Mouse (Mus musculus) gastrocnemius, postnatal 36 days (tissue): ENCODE results near the gene Tstd2. TPM values are rescaled to one million over a fixed set of nuclear protein-coding genes. Genes with fewer than 3 reads are reported as not detected.
A peak's percentile ranks its signal among the peaks of the same experiment; 100 is the strongest.

ENCODE experiments used
- DNase-seq, 2 experiments: peaks; one replicate each; pipeline ENCODE4 v3.0.0; 2022
- intact Hi-C: fragments of 180-260 bp; cut with DNase I; formaldehyde crosslinking; loops from one replicate; pipeline ENCODE4 v1.15.1; 2025
- total RNA-seq, 2 experiments: library from RNA; stranded (reverse); gene quantifications; 2 replicates each; pipeline ENCODE4 v1.2.3; 2021

Tstd2 gene
- total RNA-seq, 2 experiments from 2014 or later = 8.7 to 10.8 TPM

- DNase-seq = no peak
- intact Hi-C loops = no loop called here
Observed at GRCm38 (mm10) chr4:46123358-46123757, 15.1 kb downstream of the Tstd2 start.

GRCm38 (mm10) chr4:46120767-46121166 is 17.7 kb downstream of the Tstd2 start:
- intact Hi-C loops = no loop called here
- no peak for DNase-seq

GRCm38 (mm10) chr4:46119514-46120094 is 18.9 kb downstream of the Tstd2 start:
- intact Hi-C loops = no loop called here
- no peak for DNase-seq

- intact Hi-C loops = no loop called here
- DNase-seq = no peak
Observed at GRCm38 (mm10) chr4:46117536-46117935, 21.0 kb downstream of the Tstd2 start.

GRCm38 (mm10) chr4:46116544-46117175 is 21.8 kb downstream of the Tstd2 start:
- no peak for DNase-seq
- intact Hi-C loops = no loop called here

- intact Hi-C loops = no loop called here
- DNase-seq = no peak
Observed at GRCm38 (mm10) chr4:46115308-46115707, 23.2 kb downstream of the Tstd2 start.

GRCm38 (mm10) chr4:46111361-46111760 is 27.1 kb downstream of the Tstd2 start:
- DNase-seq = no peak
- intact Hi-C loops = no loop called here

GRCm38 (mm10) chr4:46110084-46110483 is 28.4 kb downstream of the Tstd2 start:
- DNase-seq = no peak
- intact Hi-C loops = no loop called here

GRCm38 (mm10) chr4:46102078-46102769 is 36.3 kb downstream of the Tstd2 start:
- DNase-seq = no peak
- intact Hi-C loops = loop anchor here (5.0 kb wide), 1 partner anchor 60 kb away; no protein-coding TSS in a partner anchor

- intact Hi-C loops = loop anchor here (2.0 to 5.0 kb wide), 2 partner anchors 36 to 59 kb away; no protein-coding TSS in a partner anchor
- DNase-seq = no peak
Observed at GRCm38 (mm10) chr4:46101211-46101711, 37.2 kb downstream of the Tstd2 start.

- intact Hi-C loops = loop anchor here (2.0 to 5.0 kb wide), 2 partner anchors 36 to 58 kb away; no protein-coding TSS in a partner anchor
Observed at GRCm38 (mm10) chr4:46100539-46100938, 38.0 kb downstream of the Tstd2 start.

GRCm38 (mm10) chr4:46099132-46099531 is 39.4 kb downstream of the Tstd2 start:
- no peak for DNase-seq
- intact Hi-C loops = no loop called here

More at GRCm38 (mm10) chr4:46100539-46100938, 38.0 kb downstream of the Tstd2 start:
- DNase-seq = no peak

- intact Hi-C loops = no loop called here
- no peak for DNase-seq
Observed at GRCm38 (mm10) chr4:46097591-46097990, 40.9 kb downstream of the Tstd2 start.

GRCm38 (mm10) chr4:46096546-46096945 is 41.9 kb downstream of the Tstd2 start:
- no peak for DNase-seq
- intact Hi-C loops = no loop called here

GRCm38 (mm10) chr4:46095826-46096159 is 42.7 kb downstream of the Tstd2 start:
- no peak for DNase-seq
- intact Hi-C loops = no loop called here

GRCm38 (mm10) chr4:46094916-46095825 is 43.3 kb downstream of the Tstd2 start:
- DNase-seq = no peak
- intact Hi-C loops = no loop called here

- intact Hi-C loops = no loop called here
- no peak for DNase-seq
Observed at GRCm38 (mm10) chr4:46092429-46093076, 45.9 kb downstream of the Tstd2 start.

GRCm38 (mm10) chr4:46089524-46090125 is 48.9 kb downstream of the Tstd2 start:
- DNase-seq = no peak
- intact Hi-C loops = loop anchor here (5.0 kb wide), 1 partner anchor 47 kb away; no protein-coding TSS in a partner anchor

GRCm38 (mm10) chr4:46087852-46088251 is 50.6 kb downstream of the Tstd2 start:
- intact Hi-C loops = loop anchor here (5.0 kb wide), 1 partner anchor 46 kb away; no protein-coding TSS in a partner anchor
- DNase-seq = peak; percentile 55 to 64
